Mouse (Mus musculus): Measurements from ENCODE around the gene Nr2c1.

The Nr2c1 gene

GRCm38 (mm10) chr10:94204973-94205372, 57.1 kb downstream of the Nr2c1 start:
- DNase-seq (ENCODE audit: low spot score in 2 of 2): no peak

DNA sequence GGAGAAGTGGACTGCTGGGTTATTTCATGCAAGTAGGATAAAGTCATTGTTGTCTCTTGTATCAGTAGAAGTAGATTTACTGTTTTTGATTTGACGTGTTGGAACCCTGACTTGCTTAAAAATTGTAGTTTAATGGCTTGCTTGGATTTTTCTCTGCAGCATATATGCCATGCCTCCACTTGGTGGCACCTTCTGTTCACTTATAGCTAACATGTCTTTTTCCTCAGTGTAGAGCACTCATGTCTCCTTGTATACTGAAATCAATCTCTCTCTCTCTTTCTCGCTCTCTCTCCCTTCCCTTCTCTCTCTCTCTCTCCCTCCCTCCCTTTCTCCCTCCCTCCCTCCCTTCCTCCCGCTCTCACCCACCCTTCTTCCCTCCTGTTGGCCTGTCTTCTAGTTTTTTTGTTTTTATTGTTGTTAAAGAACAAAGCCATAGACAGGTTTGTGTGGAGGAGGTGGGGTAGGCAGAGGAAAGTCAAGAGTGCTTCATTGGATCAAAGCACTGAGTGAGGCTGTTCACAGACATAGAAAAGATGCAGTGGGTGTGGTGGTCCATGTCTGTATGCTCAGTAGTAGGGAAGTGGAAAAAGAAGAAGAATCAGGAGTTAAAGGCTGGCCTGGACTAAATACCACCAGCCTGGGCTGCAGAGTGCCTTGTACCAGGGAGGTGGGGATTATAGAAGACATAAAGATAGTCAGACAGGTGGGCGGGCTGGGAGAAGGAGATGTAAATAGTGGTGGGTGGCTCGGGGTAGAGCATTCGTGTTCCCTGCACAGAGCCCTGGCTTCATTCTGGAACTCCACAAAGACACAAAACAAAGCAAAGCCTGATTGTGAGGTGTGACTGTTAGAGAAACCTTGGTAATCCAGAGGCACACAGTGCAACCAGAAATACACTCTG, 63.1 kb downstream of the Nr2c1 start:
- DNase-seq (ENCODE audit: low spot score in 2 of 2): no peak

DNA sequence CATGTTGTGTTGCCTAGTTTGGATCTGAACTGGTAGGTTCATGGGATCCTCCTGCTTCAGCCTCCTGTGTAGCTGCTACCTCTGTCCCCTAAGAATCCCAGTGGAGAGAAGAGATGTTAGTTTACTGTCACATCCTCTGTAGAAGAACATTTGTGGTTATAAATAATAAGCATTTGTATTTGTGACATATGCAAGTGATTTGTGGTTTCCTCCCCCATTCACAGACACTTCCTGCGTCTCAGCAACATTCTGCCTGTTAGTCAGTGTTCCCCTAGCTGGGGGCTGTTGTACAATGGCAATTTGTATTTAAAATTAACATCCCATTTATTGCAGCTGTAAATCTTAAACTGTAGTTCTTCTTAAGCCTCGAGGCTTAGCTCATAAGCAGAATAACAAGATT, 63.9 kb downstream of the Nr2c1 start:
- no peak for DNase-seq (ENCODE audit: low spot score in 2 of 2)

GRCm38 (mm10) chr10:94225026-94225750, 77.4 kb downstream of the Nr2c1 start:
- DNase-seq (ENCODE audit: low spot score in 2 of 2): peak in 1 of 2 experiments; percentile 37

DNA sequence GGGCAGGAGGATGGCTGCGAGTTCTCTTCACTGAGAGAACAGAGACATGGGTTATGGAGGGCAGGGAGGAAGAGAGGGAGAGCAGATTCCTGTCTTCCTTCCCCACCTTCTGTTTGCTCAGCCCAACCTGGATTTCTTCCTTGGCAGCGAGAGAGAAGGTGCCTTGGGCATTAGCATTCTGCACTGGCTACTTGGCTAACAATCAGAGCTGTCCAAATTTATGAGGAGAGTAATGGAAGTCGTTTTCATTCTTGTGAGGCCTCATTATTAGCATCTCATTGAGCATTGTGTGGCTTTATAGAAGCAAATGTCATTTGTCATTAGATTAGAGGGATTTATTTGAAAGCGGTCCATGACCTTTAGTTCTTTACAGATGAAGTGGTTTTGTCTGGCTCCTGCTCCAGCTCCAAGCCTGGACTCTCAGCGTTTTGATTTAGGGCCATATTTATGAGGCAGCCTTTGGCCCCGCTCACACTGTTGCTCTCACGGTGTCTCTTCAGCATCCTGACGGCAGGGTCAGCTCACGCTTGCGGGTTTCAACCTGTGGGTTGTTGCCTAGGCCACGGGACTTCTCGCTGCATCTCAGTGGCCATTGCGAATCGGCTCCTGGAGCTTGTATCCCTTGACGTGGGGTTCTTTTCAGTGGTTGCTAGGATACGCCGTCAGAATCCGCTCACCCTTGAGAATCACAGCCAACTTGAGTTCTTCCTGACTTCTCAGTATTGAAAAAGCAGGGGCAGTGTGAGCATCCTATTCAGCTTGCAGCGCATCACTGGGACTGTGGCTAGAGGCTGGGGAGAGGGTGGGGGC, 82.6 kb downstream of the Nr2c1 start:
- no peak for DNase-seq (ENCODE audit: low spot score in 2 of 2)

DNA sequence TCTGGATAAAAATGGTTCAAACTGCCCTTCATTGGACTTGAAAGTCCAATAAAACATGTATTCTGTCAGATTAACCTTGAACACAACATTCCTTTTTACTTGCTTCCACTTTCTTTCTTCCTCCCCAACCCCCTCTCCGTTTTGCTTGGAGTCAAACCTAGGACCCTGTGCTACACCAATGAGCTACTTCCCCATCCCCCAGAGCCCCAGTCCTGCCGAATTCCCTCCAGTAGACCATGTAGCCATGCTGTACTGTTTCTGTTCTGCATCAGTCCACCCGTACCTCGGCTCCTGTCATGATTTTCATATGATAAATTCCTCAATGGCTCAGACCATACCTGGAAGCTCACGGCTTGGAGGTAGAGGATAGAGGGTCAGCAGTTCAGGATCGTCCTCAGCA, 83.2 kb downstream of the Nr2c1 start:
- DNase-seq (ENCODE audit: low spot score in 2 of 2): no peak

DNA sequence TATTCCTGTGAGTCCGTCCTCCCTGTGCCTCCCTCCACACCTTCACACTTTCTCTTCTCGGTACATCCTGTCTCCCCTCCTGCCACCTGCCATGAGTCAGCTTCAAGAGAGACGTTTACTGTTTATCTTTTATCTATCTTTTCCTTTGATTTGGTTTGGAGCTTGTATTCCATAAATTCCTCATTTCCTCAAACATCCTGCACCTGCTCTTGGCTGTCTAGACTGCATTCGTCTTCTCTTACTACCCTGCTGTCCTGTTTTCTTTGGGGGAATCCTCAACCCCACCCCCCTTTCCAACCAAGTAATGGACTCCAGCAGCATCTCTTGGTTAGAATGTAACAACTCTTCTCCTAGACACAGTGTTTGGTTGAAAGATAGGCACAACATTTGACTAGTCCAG, 87.4 kb downstream of the Nr2c1 start:
- no peak for DNase-seq (ENCODE audit: low spot score in 2 of 2)

DNA sequence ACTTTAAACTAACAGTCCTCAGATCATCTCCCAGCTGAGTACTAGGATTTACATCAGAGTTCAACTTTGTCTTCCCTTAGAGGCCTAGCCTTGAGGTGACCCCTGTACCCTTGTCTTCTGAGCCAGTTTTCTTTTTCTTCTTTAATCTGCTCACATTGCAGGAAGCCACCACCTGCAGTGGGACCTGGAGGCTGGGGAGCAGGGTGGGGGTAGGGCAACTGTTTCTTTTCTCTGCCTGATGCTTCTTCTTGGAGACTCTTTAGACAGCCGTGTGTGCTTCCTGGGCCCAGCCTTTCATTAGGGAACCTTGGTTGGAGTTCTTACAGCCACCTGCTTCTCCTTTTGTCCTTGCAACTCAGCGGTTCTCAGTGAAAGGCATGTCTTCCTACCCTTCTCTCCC, 93.5 kb downstream of the Nr2c1 start:
- peak; percentile 64 to 67 for DNase-seq (ENCODE audit: low spot score in 2 of 2)

Measured in thymus, postnatal 10 days (tissue).